In the genomic region with DNA sequence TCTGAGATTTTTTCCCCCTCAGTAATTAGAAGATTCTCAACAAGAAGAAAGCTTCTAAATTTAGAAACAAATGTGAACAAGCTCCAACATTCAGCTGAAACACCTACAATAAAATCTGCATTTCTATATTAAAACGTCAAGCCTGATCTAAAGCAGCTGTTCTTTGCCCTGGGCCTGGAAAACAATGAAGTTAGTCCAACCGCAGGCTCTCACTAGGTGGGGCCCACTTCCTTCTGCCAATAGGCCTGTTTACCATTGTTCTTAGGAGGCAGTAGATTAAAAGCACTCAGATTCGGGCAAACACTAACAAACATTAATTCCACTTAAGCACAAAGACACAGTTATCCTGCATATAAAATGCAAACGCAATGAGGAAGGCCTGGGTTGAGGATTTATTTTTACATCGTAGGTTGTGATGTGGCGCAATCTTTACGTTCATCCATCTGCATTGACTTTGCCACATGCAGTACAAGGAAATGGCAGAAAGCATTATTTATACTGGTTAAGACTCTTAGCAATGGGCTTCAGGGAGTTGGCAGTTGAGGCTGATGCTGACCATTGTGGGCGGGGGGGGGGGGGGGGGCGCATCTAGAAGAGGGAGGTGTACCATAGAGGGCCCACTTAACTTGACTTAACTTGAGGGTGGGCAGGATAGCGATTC, we compare ENCODE assay signal across 10 mouse cellular contexts. TPM values are rescaled to one million over a fixed set of nuclear protein-coding genes. Genes with fewer than 3 reads are reported as not detected.
DNase-seq lines count a peak whose midpoint lies in the region; TF ChIP-seq lines count a peak whose summit lies in the region.
"Had no signal": no experiment of that assay in that cellular context is flagged by ENCODE, and none has a peak within 500 bp of the region (broad histone marks: within the 10 kb centered on the region; RNA-seq: fewer than 3 reads in every experiment).

No protein-coding gene starts in this region.

- peak; percentile 44 to 67 for DNase-seq in heart, adult 18-20 months
- no peak for DNase-seq in heart, postnatal 4 days
- DNase-seq in kidney, postnatal 14 days: peak; percentile 31
- DNase-seq in naive thymus-derived CD4-positive, alpha-beta T cell, adult 2 months (ENCODE audit: low read depth): peak; percentile 5
- no peak for DNase-seq in spleen, postnatal 4 days (ENCODE audit: low spot score in 2 of 2)
- DNase-seq in cerebellum, adult 8-10 months: no peak
- DNase-seq in gastrocnemius, postnatal 10 days: no peak
- DNase-seq: liver had no signal

- TF ChIP-seq POLR2A in cortical plate, adult 2 months (IDR thresholded peaks at IDR 0.05; ENCODE audit: extremely low read depth, insufficient read depth, low read length): no peak

- H3K4me1 ChIP-seq in cortical plate, adult 2 months (ENCODE audit: control insufficient read depth, insufficient read depth, low read length): peaks cover 1% of the 10 kb centered on the region; the same call in 1 of the 2 replicates

- TF ChIP-seq CTCF in cortical plate, adult 2 months (IDR thresholded peaks at IDR 0.05; ENCODE audit: extremely low read depth, insufficient read depth, low read length): no peak

- no peak overlapping the region for H3K4me3 ChIP-seq in cortical plate, adult 2 months (ENCODE audit: insufficient read depth, low read length)
- H3K4me3 ChIP-seq: hindbrain, embryonic 12.5 days had no signal

- peak overlapping the region; percentile 80; the same call in 1 of the 2 replicates for H3K27ac ChIP-seq in cortical plate, adult 2 months (ENCODE audit: insufficient read depth, low read length)
- H3K27ac ChIP-seq: hindbrain, embryonic 12.5 days had no signal

RNA-seq across cellular contexts. Expression of a gene that starts 32.9 kb away (rescaled TPM):
- total RNA-seq in heart, adult 18-20 months (2021): 10 to 100 TPM; 71.9 to 73.5 TPM
- total RNA-seq in heart, postnatal 4 days (2021): 10 to 100 TPM; 85.5 to 86.4 TPM
- polyA plus RNA-seq in cortical plate, adult 2 months (2012; rRNA removed): 2.6 and 4.0 TPM in 2 replicates
- total RNA-seq in gastrocnemius, postnatal 10 days (2021): 10 to 100 TPM; 28.1 to 29.0 TPM

Comparison
In these comparisons a context has a peak if more than half of its experiments do, and no peak if none do; other contexts are left out.
1. DNase-seq: peak in heart, adult 18-20 months (2 of 2), kidney, postnatal 14 days (single experiment) and naive thymus-derived CD4-positive, alpha-beta T cell, adult 2 months (single experiment); none in heart, postnatal 4 days (single experiment), spleen, postnatal 4 days (0 of 2), cerebellum, adult 8-10 months (single experiment) and gastrocnemius, postnatal 10 days (single experiment).